Mouse (Mus musculus) cortical plate, adult 2 months (tissue): Measurements from ENCODE around the gene Fgfr2. TPM values are rescaled to one million over a fixed set of nuclear protein-coding genes. Genes with fewer than 3 reads are reported as not detected.

Experiments used
- H3K27ac ChIP-seq: fragments of 200-500 bp; 2 replicates; pipeline ENCODE4 v1.5.1; 2012; ENCODE audit warnings: low read length, control low read depth, inconsistent platforms; ENCODE audit not compliant: insufficient read depth
- H3K4me1 ChIP-seq: fragments of 200-500 bp; 2 replicates; pipeline ENCODE4 v1.6.1; 2011; ENCODE audit warnings: low read length; ENCODE audit not compliant: control insufficient read depth, insufficient read depth
- H3K4me3 ChIP-seq: fragments of 200-500 bp; 2 replicates; pipeline ENCODE4 v1.5.1; 2011; ENCODE audit warnings: mild to moderate bottlenecking, low read length, control low read depth; ENCODE audit not compliant: insufficient read depth
- CTCF ChIP-seq: fragments of 200-500 bp; IDR thresholded peaks from 2 replicates; pipeline ENCODE4 v1.5.1; 2011; ENCODE audit warnings: mild to moderate bottlenecking, control low read depth, low read length; ENCODE audit not compliant: insufficient read depth; ENCODE audit errors: extremely low read depth
- POLR2A ChIP-seq: fragments of 200-500 bp; IDR thresholded peaks from 2 replicates; pipeline ENCODE4 v1.6.1; 2011; ENCODE audit warnings: mild to moderate bottlenecking, low read length, control low read depth; ENCODE audit not compliant: insufficient read depth; ENCODE audit errors: extremely low read depth
- polyA plus RNA-seq: library from polyadenylated mRNA; depleted of rRNA; stranded (reverse); fragments of >200 nt; gene quantifications from 2 replicates; pipeline ENCODE4 v1.2.3, GENCODE M21; 2012

Gene Fgfr2
- polyA plus RNA-seq, 1 experiment: 50.4 TPM

DNA sequence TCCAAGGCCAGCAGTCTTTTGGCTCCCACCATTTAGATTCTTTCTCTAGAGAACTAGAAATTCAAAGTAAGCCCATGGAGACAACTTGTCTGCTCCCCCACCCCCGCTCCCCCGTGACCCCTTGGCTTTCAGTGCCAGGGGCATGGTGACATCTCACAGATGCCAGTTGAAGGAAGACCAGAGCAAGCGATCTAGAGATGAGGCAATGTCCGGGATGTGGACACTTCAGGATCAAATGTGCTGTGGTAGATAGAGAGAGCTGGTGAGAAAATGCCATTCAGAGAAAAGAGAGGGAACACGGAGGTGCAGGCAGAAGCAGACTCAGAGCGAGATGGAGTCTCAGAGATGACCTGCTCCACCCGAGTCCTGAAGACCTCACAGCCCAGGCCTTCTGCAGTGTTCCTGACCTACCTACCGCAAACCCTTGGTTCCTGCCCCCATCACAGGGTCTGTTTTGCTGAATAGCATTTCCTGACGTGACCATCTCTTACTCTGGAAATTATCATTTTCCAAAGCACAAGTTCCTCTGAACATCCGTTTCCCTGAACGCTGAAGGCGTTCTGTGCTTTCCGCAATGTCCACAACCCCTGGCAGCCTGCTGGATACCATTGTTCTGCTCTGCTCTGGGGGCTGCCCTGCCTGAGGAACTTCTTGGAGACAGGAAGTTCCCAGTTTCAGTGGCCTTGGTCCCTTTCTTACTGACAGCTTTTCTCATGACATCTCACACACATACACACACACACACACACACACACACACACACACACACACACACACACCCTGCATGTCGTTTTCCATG, 783.9 kb downstream of the Fgfr2 start:
- no peak overlapping the region for H3K27ac ChIP-seq
- peaks cover 5% of the 10 kb centered on the region; the same call in 1 of the 2 replicates for H3K4me1 ChIP-seq
- no peak overlapping the region for H3K4me3 ChIP-seq
- no peak for TF ChIP-seq POLR2A
- no peak for TF ChIP-seq CTCF

DNA sequence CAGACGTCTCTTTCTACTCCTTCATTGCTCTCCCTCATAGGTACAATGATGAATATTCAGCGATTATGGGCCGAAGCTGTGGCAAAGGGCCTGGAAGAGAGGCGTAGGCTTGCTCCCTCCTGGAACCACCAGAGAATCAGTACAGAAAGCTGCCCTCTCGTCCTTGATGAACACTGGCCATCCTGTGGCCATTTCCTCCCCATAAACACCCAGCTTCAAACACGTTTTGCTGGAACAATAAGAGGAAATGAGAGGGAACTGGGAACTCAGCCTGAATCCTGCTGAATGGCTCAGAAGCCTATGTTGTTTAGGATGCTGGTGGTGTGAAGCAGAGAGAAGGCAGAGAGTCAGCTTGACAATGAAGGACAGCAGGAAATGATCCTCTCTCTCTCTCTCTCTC, 784.8 kb downstream of the Fgfr2 start:
- no peak overlapping the region for H3K27ac ChIP-seq
- peaks cover 5% of the 10 kb centered on the region; the same call in 1 of the 2 replicates for H3K4me1 ChIP-seq
- no peak overlapping the region for H3K4me3 ChIP-seq
- TF ChIP-seq POLR2A: no peak
- TF ChIP-seq CTCF: no peak

DNA sequence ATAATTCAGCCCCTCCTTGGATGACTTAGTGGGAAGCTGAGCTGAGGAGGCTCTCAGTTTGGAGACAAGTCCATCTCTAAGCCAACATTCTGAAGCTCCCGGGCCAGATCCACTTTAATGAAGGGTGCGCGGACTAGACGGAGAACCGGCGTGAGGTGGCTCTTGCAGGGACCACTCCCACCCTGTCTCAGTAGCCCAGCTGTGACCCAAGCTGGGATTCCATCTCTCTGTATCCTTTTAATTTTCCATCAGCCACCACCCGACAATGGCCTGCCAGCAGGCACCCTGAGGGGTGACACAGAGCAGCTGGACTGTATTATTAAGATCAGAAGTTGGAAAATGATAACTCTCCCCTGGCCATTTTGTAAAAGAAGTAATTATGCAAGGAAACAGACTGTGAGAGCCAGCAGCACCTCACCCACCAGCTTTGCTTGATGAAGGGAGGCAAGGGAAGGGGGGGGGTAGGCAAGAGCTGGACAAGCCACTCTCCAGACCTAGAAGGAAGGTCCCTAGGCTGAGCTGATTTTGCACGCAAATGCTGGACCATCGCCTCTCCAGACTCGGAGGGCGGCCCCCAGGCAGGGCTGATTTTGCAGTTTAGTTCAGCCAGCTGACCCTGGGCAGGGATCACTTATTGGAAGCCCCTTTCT, 785.8 kb downstream of the Fgfr2 start:
- Histone ChIP-seq H3K4me1 (peaks cover 5% of the 10 kb centered on the region; the same call in 1 of the 2 replicates), H3K4me3 (no peak overlapping the region), H3K27ac (peak overlapping the region; percentile 16)
- TF ChIP-seq POLR2A (no peak), CTCF (no peak)

DNA sequence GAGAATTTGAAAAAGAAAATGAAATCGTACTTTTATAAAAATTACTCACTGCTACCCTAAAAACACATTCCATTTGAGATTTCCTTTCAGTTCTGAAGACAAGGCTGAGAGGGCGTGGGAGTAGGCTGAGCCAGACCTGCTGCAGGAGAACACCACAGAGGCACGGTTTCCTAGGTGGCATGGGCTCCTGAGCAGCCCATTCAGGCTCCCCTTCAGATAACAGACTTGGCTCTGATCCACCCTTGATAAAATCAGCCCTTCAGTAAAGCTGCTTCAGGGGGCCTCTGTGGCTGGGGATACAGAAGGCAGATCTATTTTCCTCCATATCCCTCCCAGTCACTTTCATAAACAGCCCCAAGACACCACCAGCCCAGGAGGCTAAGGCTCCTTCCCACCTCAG, 786.4 kb downstream of the Fgfr2 start:
- H3K4me1 ChIP-seq: peaks cover 5% of the 10 kb centered on the region; the same call in 1 of the 2 replicates
- H3K27ac ChIP-seq: peak overlapping the region; percentile 16
- TF ChIP-seq POLR2A (no peak), CTCF (no peak)
- H3K4me3 ChIP-seq: no peak overlapping the region

DNA sequence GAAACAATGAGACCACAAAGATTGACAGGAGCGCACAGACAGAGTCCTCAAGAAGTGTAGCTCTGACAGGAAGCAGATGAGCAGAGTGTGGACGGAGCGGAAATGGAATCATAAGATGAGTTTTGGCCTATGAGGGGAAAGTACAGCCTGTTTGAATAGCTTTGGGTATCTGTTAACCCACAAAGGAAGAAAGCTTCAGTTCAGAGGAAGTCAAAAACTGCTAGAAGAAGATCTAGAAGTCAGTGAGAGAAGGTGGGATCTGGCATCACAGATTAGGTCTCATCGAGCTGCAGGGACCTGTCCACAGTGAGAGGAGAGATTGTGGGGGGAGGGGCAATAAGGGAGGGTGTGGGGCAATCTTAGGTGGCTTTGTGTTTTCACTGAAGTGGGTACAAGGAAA, 787.8 kb downstream of the Fgfr2 start:
- no peak overlapping the region for H3K27ac ChIP-seq
- peaks cover 5% of the 10 kb centered on the region; the same call in 1 of the 2 replicates for H3K4me1 ChIP-seq
- TF ChIP-seq CTCF: no peak
- TF ChIP-seq POLR2A: no peak
- H3K4me3 ChIP-seq: no peak overlapping the region

DNA sequence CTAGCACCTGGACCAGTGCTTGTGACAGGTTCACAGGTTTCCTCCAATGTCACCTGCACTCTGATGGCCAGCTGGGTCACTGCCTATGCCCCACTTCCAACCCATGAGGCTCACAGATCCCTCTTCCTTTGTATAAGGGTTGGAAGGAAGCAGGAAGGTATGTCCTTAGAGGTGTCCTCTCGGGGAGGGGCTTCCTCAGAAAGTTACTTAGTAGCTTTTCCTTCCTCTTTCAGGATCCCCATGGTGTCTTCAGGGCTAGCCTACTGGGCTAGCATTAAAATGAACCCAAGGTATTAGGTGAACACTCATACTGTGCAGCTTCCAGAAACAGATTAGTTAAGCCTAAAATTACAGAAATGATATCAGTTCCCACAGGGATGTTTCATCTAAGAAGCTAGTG, 790.1 kb downstream of the Fgfr2 start:
- Histone ChIP-seq H3K27ac (no peak overlapping the region), H3K4me3 (no peak overlapping the region), H3K4me1 (peaks cover 5% of the 10 kb centered on the region; the same call in 1 of the 2 replicates)
- no peak for TF ChIP-seq POLR2A
- no peak for TF ChIP-seq CTCF

DNA sequence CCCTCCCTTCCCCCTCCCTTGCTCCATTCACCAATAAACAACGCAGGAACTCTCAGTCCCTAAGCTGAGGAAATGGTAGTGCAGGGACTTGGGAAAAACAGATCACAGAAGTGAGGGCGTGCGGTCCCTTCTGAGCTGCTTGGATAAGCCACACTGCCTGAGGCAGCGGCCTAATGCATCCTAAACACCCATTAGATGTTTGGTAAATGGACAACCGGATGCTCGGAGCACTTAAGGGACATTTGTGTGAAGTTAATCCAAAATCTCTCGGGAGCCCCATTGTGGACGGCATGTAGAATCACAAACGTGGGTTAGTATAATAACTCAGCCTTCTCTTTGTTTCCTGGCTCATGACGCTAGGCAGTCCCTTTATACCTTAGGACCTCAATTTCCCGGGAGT, 791.0 kb downstream of the Fgfr2 start:
- Histone ChIP-seq H3K27ac (no peak overlapping the region), H3K4me3 (no peak overlapping the region), H3K4me1 (peaks cover 3% of the 10 kb centered on the region; the same call in 1 of the 2 replicates)
- TF ChIP-seq POLR2A: no peak
- TF ChIP-seq CTCF: no peak

DNA sequence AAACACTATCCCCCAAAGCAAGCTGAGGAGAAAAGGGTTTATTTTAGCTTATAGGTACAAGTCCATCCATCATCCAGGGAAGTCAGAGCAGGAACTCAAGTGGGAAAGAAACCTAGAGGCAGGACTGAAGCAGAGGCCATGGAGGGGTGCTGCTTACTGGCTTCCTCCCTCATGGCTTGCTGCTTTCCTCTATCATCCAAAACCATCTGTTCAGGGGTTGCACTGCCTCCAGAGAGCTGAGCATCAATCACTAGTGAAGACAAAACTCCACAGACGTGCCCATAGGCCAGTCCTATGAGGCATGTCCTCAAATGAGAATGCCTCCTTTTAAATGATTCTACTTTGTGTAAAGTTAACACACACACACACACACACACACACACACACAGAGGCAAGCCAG, 793.0 kb downstream of the Fgfr2 start:
- no peak for TF ChIP-seq CTCF
- TF ChIP-seq POLR2A: no peak
- Histone ChIP-seq H3K4me3 (no peak overlapping the region), H3K27ac (no peak overlapping the region), H3K4me1 (no peaks in the 10 kb centered on the region)

DNA sequence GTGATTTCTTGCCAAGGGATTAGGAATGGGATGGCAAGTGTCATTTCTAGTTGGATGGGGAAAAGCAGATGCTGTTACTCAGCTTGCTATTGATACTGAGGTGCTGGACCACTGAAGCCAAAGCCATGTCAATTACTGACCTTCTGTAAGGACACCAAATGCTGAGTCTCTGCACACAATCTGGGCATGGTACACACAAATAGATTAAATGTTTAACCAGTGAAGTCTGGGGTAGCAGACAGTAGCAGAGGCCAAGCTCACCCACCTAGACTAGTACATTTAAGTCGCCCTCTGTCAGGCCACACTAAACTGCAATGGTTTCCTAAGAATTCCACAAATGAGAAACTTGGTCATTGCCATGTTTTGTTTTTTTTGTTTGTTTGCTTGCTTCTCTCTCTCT, 794.5 kb downstream of the Fgfr2 start:
- Histone ChIP-seq H3K4me3 (no peak overlapping the region), H3K4me1 (no peaks in the 10 kb centered on the region), H3K27ac (no peak overlapping the region)
- TF ChIP-seq POLR2A: no peak
- TF ChIP-seq CTCF: no peak
